Mouse (Mus musculus): Measurements from ENCODE around the gene Kat6b. TPM values are rescaled to one million over a fixed set of nuclear protein-coding genes. Genes with fewer than 3 reads are reported as not detected.
"Not testable (repeated sequence)": the region's sequence is repeated elsewhere in the genome, so short reads cannot be mapped to it uniquely, and the experiment has no call there.

The Kat6b gene
- polyA plus RNA-seq, 1 experiment from 2014 or later: 10.4 TPM

DNA sequence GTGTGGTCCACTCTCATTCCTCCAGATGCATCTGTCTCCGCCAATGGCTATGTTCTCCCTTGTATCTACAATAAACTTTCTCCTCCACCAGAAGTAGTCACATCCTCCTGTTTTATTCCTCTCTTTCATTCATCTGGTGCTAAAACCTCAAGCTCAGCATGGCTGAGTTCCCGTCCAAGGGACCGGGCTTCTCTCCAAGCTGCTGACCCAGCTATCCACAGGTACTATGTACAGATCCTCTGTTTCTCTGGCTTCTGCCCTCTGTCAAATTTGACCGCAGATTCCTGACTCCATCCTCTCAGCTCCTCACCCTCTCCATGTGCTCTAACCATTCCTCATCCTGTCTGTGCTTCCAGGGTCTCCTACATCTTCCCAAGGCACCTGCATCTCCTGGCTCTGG lies 22.1 kb upstream of the Kat6b start:
- Histone ChIP-seq H3K4me1 (no peaks in the 10 kb centered on the region), H3K9me3 (replicated peaks) (no peaks in the 10 kb centered on the region), H3K27ac (replicated peaks) (no peak overlapping the region), H3K36me3 (no peaks in the 10 kb centered on the region), H3K4me3 (no peak overlapping the region), H3K27me3 (ENCODE audit: low read depth, poor library complexity, severe bottlenecking) (no peaks in the 10 kb centered on the region)
- no peak for DNase-seq (ENCODE audit: low spot score)
- 91% methylated on average over 4 of the region's 4 CpGs for WGBS

DNA sequence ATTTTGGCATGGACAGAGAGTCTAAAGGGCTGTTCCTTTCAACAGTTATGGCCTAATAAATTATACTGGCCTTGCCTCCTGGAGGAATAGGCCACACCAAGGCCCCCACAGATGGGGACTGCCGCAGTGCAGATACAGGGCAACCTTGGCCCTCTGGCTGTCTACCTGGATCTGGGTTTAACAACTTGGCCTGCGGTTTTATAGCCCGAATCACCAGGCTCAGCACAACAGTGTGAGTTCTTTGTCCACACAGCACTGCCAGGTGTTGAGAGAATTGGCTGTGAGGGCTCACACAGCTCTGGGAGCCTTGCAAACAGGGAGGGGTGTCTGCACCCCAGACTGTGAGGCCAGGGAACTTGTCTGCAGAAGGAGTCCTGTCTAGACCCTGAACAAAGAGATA lies 18.8 kb upstream of the Kat6b start:
- Histone ChIP-seq H3K36me3 (no peaks in the 10 kb centered on the region), H3K4me1 (no peaks in the 10 kb centered on the region), H3K27me3 (ENCODE audit: low read depth, poor library complexity, severe bottlenecking) (no peaks in the 10 kb centered on the region), H3K27ac (replicated peaks) (no peak overlapping the region), H3K9me3 (replicated peaks) (no peaks in the 10 kb centered on the region), H3K4me3 (no peak overlapping the region)
- DNase-seq (ENCODE audit: low spot score): no peak
- 97% methylated on average over 3 of the region's 3 CpGs for WGBS

DNA sequence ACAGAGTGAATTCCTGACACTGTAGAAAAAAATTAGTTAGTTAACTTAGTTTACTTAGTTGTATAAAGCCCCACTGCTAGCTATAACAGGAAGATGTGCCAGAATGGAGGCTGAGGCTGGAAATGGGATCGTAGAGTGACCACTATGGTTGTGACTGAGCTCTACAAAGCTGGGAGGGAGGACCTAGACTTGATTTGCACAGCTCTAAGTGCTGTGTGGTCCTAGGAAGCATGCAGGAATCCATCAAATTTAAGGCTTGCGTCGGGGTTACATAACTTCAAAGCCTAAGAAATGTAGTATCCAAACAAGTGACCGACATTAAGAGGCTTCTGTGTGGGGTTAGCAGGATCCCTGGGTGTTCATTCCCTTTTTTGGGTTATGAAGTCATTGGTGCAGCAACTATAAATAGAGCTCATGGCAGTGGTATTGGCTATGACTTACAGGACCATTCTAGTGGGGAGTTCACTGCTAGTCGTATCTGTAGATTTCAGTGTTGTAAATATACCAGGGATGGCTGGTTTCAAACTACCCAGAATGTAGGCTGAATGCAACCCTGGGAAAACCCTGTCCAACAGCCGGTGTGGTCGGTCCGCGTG lies 18.0 kb upstream of the Kat6b start:
- Histone ChIP-seq H3K4me1 (no peaks in the 10 kb centered on the region), H3K4me3 (no peak overlapping the region), H3K27ac (replicated peaks) (no peak overlapping the region), H3K27me3 (ENCODE audit: low read depth, poor library complexity, severe bottlenecking) (no peaks in the 10 kb centered on the region), H3K9me3 (replicated peaks) (no peaks in the 10 kb centered on the region), H3K36me3 (no peaks in the 10 kb centered on the region)
- no peak for DNase-seq (ENCODE audit: low spot score)
- WGBS: 94% methylated on average over 9 of the region's 9 CpGs

DNA sequence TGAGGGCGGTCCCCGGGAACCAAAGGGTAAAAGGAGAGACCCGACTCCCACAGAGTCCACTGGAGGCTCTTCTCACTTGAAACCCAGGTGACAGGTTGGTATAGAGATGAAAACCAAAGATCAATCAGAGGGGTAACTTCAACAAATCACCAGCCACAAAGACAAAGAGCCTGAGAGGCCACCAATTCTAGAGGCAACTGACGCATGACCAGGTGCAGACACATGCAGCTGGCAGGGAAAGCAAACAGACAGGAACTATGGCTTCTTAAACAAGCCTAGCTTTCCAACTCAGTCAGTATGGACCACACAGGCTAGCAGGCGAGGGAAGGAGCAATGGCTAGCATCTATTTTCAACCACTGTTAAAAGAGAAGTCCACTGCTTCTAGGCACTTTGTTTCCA lies 10.8 kb upstream of the Kat6b start:
- no peaks in the 10 kb centered on the region for H3K4me1 ChIP-seq
- no peaks in the 10 kb centered on the region for H3K27me3 ChIP-seq (ENCODE audit: low read depth, poor library complexity, severe bottlenecking)
- no peaks in the 10 kb centered on the region for H3K9me3 ChIP-seq (replicated peaks)
- no peak overlapping the region for H3K4me3 ChIP-seq
- DNase-seq (ENCODE audit: low spot score): no peak
- H3K36me3 ChIP-seq: no peaks in the 10 kb centered on the region
- WGBS: 85% methylated on average over 5 of the region's 5 CpGs
- H3K27ac ChIP-seq (replicated peaks): no peak overlapping the region

DNA sequence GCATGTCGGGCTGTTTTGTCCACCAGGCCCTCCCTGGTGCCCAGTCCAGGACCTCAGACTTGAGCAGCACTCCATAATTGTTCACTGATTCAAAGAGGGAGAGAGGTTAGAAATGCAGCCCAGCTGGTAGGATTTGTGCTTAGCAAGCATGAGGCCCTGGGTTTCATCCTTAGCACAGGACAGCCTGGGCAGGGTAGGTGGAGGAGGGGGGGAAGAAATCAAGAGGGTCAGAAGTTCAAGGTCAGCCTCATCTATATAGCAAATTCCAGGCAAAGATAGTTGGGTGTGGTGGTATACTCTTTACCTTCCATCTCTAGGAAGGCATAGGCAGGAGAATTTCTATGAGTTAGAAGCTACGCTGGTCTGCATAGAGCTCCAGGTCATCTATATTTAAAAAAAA lies 9.3 kb upstream of the Kat6b start:
- Histone ChIP-seq H3K4me1 (no peaks in the 10 kb centered on the region), H3K9me3 (replicated peaks) (no peaks in the 10 kb centered on the region), H3K36me3 (no peaks in the 10 kb centered on the region), H3K27me3 (ENCODE audit: low read depth, poor library complexity, severe bottlenecking) (no peaks in the 10 kb centered on the region), H3K27ac (replicated peaks) (no peak overlapping the region), H3K4me3 (no peak overlapping the region)
- 95% methylated on average over 2 of the region's 2 CpGs for WGBS
- no peak for DNase-seq (ENCODE audit: low spot score)

DNA sequence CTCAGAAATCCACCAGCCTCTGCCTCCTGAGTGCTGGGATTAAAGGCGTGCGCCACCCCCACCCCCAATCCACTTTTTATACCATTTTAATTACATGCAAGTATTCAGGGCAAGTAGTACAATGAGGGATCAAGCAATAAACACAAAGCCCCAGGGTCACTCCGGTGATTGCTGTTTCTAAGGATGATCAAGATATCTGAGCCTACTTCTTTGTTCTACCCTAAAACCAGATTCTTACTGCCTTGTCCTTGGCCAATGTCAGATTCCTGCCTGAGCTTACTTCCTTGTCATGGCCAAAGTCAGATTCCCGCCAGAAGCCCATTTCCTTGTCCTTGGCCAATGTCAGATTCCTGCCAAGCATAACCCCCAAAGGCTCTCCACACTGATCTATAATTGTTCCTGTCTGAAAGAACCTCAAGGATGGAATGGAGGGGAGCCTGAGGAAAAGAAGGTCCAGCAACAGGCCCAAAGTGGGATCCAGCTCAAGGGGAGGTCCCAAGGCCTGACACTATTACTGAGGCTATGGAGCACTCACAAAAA lies 6.6 kb upstream of the Kat6b start:
- H3K27ac ChIP-seq (replicated peaks); H3K36me3 ChIP-seq; DNase-seq (ENCODE audit: low spot score); H3K4me3 ChIP-seq; H3K9me3 ChIP-seq (replicated peaks); H3K4me1 ChIP-seq; H3K27me3 ChIP-seq (ENCODE audit: low read depth, poor library complexity, severe bottlenecking): not testable (repeated sequence)
- 83% methylated on average over 4 of the region's 4 CpGs for WGBS

DNA sequence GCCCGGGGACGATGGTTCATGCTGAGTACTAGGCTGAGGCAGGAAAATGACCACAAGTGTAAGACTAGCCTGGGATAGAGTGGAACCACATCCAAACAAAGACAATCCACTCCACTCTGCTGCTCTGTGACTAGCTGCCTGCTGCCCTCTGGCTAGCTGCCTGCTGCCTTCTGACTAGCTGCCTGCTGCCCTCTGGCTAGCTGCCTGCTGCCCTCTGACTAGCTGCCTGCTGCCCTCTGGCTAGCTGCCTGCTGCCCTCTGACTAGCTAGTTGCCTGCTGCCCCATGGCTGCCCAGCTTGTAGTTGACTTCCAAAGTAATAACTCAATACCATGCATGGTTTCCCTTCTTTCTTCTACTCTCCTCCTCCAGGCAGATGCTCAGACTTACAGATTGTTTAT lies 4.1 kb upstream of the Kat6b start:
- H3K9me3 ChIP-seq (replicated peaks): no peaks in the 10 kb centered on the region
- no peak overlapping the region for H3K4me3 ChIP-seq
- H3K4me1 ChIP-seq: no peaks in the 10 kb centered on the region
- no peak overlapping the region for H3K27ac ChIP-seq (replicated peaks)
- H3K36me3 ChIP-seq: no peaks in the 10 kb centered on the region
- DNase-seq (ENCODE audit: low spot score): no peak
- H3K27me3 ChIP-seq (ENCODE audit: low read depth, poor library complexity, severe bottlenecking): no peaks in the 10 kb centered on the region
- 88% methylated on average over 2 of the region's 2 CpGs for WGBS

DNA sequence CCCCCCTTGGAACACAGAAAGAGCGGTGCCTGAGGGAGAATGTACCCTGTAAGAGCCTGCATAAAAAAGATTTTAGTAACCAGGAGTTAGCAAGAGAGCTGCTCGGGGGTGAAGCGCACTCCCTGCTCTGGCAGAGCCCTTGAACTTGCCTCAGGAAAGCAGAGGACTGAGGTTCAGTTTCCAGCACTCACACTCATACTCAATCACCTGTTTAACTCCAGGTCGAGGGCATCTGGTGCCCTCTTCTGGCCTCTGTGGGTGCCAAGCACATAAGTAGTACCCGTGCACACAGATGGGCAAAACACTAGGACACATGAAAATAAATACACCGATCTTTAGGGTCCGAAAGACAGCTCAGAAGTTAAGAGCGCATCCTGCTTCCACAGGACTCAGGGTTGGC lies 1.7 kb upstream of the Kat6b start:
- no peak overlapping the region for H3K27ac ChIP-seq (replicated peaks)
- 95% methylated on average over 8 of the region's 8 CpGs for WGBS
- H3K4me3 ChIP-seq: no peak overlapping the region
- no peak for DNase-seq (ENCODE audit: low spot score)
- H3K36me3 ChIP-seq: no peaks in the 10 kb centered on the region
- no peaks in the 10 kb centered on the region for H3K4me1 ChIP-seq
- no peaks in the 10 kb centered on the region for H3K27me3 ChIP-seq (ENCODE audit: low read depth, poor library complexity, severe bottlenecking)
- no peaks in the 10 kb centered on the region for H3K9me3 ChIP-seq (replicated peaks)

DNA sequence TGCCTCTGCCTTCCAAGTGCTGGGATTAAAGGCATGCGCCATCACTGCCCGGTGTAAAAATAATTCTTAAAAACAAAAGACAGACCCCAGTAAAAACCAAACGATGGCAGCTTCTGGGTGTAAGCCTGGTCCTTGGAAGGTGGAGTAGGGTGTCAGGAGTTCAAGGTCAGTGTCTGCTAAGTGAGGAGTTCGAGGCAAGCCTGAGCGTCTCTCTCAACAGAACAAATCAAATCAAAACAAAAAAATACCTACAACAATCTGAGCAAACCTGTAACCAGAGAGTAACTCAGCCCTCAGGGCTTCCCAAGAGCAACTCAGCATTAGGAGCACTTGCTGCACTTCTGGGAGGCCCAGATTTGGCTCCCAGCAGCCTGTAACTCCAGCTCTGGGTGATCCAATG lies 1.0 kb upstream of the Kat6b start:
- DNase-seq (ENCODE audit: low spot score): no peak
- Histone ChIP-seq H3K9me3 (replicated peaks) (no peaks in the 10 kb centered on the region), H3K36me3 (no peaks in the 10 kb centered on the region), H3K27me3 (ENCODE audit: low read depth, poor library complexity, severe bottlenecking) (no peaks in the 10 kb centered on the region), H3K27ac (replicated peaks) (no peak overlapping the region), H3K4me3 (no peak overlapping the region), H3K4me1 (no peaks in the 10 kb centered on the region)
- WGBS: 92% methylated on average over 5 of the region's 5 CpGs

DNA sequence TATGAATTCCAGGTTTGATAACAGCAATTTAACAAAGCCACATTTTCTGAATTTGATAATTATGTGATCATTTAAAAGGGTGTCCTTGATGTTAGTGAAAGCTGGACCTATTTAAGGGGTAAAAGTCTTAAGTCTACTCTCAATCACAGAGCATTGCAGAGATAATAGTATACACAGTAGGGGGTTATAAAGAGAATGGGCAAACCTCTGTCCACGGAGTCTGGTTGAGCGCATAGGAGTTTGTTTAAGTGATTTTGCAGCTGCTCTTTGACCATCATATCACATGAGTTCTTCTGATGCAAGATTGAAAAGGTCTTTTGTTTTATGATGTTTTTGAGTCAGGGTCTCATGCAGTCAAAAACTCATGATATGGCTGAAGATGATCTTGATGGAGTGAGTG lies 3.0 kb downstream of the Kat6b start:
- no peaks in the 10 kb centered on the region for H3K27me3 ChIP-seq (ENCODE audit: low read depth, poor library complexity, severe bottlenecking)
- WGBS: 79% methylated on average over 2 of the region's 2 CpGs
- H3K27ac ChIP-seq (replicated peaks): no peak overlapping the region
- no peaks in the 10 kb centered on the region for H3K36me3 ChIP-seq
- H3K9me3 ChIP-seq (replicated peaks): no peaks in the 10 kb centered on the region
- no peak for DNase-seq (ENCODE audit: low spot score)
- peaks cover 6% of the 10 kb centered on the region for H3K4me1 ChIP-seq
- no peak overlapping the region for H3K4me3 ChIP-seq

DNA sequence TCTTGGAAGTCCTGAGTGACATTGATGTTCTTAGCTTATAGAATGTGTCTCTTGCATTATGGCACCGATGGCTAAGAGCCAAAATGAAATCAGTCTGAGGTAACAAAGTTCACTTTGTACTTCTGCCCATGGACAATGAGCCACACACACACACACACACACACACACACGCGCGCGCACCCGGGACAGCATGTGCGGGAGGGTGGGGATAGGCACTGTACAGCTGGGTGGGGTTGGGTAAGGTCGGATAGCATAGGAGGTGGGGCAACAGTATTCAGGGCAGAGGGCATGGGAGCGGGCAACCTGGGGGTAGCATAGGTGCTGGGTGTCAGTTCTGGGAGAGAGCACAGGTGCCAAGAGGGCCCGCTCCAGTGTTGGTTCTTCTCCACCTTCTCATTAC lies 3.5 kb downstream of the Kat6b start:
- Histone ChIP-seq H3K4me1 (peaks cover 7% of the 10 kb centered on the region), H3K27ac (replicated peaks) (no peak overlapping the region), H3K4me3 (no peak overlapping the region), H3K36me3 (no peaks in the 10 kb centered on the region), H3K9me3 (replicated peaks) (no peaks in the 10 kb centered on the region), H3K27me3 (ENCODE audit: low read depth, poor library complexity, severe bottlenecking) (no peaks in the 10 kb centered on the region)
- 96% methylated on average over 10 of the region's 10 CpGs for WGBS
- DNase-seq (ENCODE audit: low spot score): no peak

DNA sequence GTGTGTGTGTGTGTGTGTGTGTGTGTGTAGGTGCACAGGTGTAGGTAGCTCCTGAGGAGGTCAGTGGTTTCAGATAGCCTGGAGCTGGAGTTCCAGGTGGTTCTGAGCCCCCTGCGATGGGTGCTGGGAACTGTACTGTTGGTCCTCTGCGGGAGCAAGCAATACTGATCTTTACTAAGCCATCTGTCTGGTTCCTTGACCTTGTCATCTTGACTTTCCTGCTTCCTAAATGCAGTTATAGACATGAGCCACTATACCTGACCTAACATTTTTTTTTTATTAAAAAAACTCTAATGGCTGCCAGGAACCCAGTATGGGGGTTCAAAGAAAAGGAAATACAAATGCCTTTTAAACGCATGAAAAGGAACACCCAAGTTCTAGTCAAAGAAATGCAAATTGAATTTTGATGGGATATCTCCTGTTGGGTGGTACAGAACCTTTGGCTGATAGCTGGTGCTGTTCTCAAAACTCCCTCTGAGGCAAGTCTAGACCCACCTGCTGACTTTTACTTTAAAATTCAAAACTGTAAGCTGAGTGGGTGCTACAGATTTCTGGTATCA lies 4.8 kb downstream of the Kat6b start:
- Histone ChIP-seq H3K36me3 (no peaks in the 10 kb centered on the region), H3K4me1 (peaks cover 7% of the 10 kb centered on the region), H3K27me3 (ENCODE audit: low read depth, poor library complexity, severe bottlenecking) (no peaks in the 10 kb centered on the region), H3K9me3 (replicated peaks) (no peaks in the 10 kb centered on the region), H3K27ac (replicated peaks) (no peak overlapping the region), H3K4me3 (no peak overlapping the region)
- 94% methylated on average over 3 of the region's 3 CpGs for WGBS
- no peak for DNase-seq (ENCODE audit: low spot score)

DNA sequence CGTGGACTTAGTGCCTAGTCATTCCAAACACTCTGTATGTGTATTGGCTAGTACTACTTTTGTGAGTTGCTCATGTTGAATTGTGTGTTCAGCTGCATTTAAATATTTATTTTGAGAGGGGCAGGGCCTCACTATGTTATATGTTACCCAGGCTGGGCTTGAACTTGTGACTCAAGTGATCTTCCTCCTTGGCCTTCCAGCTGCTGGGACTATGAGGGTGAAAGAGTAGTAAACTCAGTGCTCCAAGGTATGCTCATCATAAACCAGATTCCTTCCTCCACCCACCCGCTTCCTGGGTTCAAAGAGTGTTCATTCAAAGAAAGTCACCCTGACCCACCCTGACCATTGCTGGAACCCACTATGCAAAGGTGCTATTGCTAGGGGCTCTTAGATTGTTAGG lies 5.9 kb downstream of the Kat6b start:
- WGBS: 93% methylated on average over 2 of the region's 2 CpGs
- not testable (repeated sequence) for H3K4me1 ChIP-seq; H3K27ac ChIP-seq (replicated peaks); H3K9me3 ChIP-seq (replicated peaks); H3K36me3 ChIP-seq; H3K27me3 ChIP-seq (ENCODE audit: low read depth, poor library complexity, severe bottlenecking); H3K4me3 ChIP-seq; DNase-seq (ENCODE audit: low spot score)

Data from midbrain, embryonic 10.5 days (tissue).